Mouse (Mus musculus): ENCODE data around the gene Hmox2. TPM values are rescaled to one million over a fixed set of nuclear protein-coding genes. Genes with fewer than 3 reads are reported as not detected.

Hmox2 gene
- polyA plus RNA-seq, 1 experiment from 2014 or later, result 112 TPM

DNA sequence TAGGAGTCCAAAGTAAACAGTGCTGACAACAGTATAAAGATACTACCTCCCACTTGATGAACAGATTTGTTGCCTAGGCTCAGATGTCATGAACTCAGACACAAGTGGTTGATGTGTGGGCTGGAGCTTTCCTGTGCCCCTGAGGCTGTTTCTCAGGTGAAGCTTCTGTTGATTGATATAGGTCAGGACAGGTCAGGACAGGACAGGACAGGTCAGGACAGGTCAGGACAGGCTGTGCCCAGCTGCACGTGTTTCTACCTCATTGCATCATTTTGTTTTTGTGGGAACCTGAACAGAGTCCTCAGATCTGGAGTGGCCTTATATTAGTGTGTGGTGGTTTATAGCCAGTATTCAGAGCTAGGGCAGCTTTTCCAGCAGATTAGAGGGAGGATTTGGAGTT is 23.5 kb upstream of the Hmox2 start:
- no peaks in the 10 kb centered on the region for H3K9me3 ChIP-seq
- no peak for ATAC-seq (ENCODE audit: low FRiP score, low read depth)
- WGBS, result 53% methylated on average over 1 of the region's 1 CpGs
- H3K27me3 ChIP-seq, result no peaks in the 10 kb centered on the region
- no peak overlapping the region for H3K9ac ChIP-seq
- H3K4me2 ChIP-seq (replicated peaks), result no peak overlapping the region
- peaks cover 96% of the 10 kb centered on the region for H3K36me3 ChIP-seq
- no peaks in the 10 kb centered on the region for H3K4me1 ChIP-seq
- H3K27ac ChIP-seq, result no peak overlapping the region
- no peak overlapping the region for H3K4me3 ChIP-seq

GRCm38 (mm10) chr16:4705541-4705940 is 20.6 kb upstream of the Hmox2 start:
- no peak overlapping the region for H3K27ac ChIP-seq
- H3K9me3 ChIP-seq, result no peaks in the 10 kb centered on the region
- no peak overlapping the region for H3K4me2 ChIP-seq (replicated peaks)
- peaks cover 94% of the 10 kb centered on the region for H3K36me3 ChIP-seq
- WGBS, result 75% methylated on average over 4 of the region's 4 CpGs
- H3K4me3 ChIP-seq, result no peak overlapping the region
- no peaks in the 10 kb centered on the region for H3K27me3 ChIP-seq
- no peak overlapping the region for H3K9ac ChIP-seq
- no peak for ATAC-seq (ENCODE audit: low FRiP score, low read depth)
- H3K4me1 ChIP-seq, result no peaks in the 10 kb centered on the region

- Histone ChIP-seq H3K9me3 (no peaks in the 10 kb centered on the region), H3K4me2 (replicated peaks) (no peak overlapping the region), H3K36me3 (peaks cover 94% of the 10 kb centered on the region), H3K4me1 (no peaks in the 10 kb centered on the region), H3K27ac (no peak overlapping the region), H3K9ac (no peak overlapping the region), H3K27me3 (no peaks in the 10 kb centered on the region), H3K4me3 (no peak overlapping the region)
- no peak for ATAC-seq (ENCODE audit: low FRiP score, low read depth)
- WGBS, result 94% methylated on average over 4 of the region's 4 CpGs
Observed at GRCm38 (mm10) chr16:4711173-4711572, 15.0 kb upstream of the Hmox2 start.

DNA sequence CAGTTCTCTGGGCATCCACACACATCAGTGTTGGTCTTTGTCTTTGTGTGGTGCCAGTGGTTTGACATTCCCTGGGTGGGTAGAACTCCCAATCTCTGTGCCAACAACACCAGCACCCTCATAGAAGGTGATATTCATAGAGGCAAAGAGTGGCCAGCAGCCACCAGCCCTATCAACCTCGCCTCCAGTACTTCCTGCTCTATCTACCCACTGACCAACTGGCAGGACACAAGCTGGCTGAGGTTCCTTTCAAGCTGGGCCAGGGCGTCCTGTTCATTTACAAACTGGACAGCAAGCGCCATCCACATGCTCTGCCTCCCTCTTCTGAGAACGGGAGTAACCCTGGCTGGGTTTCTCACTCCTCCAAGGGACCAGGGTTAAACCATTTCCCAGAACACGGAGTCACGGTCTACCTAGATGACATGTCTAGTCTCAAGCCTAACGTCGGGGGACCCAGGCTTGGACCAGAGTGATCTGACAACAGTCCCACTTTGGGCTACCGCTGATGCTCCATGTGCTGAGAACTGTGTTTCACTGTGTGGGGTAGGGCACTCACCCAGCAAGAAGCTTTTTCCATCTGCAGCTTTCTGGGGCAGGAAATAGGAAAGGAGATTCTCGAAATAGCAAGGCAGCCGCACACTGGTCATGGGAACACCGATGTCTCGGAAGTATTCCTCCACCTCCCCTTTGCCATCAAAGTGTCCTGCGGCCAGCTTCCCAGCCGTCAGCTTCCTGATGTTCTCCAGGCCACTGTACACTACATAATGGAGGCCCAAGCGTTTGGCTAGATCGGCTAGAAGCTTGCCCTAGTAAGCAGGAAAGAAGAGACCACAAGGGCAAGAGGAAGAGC is 12.1 kb upstream of the Hmox2 start:
- H3K36me3 ChIP-seq, result peaks cover 72% of the 10 kb centered on the region
- peaks cover 8% of the 10 kb centered on the region for H3K4me1 ChIP-seq

DNA sequence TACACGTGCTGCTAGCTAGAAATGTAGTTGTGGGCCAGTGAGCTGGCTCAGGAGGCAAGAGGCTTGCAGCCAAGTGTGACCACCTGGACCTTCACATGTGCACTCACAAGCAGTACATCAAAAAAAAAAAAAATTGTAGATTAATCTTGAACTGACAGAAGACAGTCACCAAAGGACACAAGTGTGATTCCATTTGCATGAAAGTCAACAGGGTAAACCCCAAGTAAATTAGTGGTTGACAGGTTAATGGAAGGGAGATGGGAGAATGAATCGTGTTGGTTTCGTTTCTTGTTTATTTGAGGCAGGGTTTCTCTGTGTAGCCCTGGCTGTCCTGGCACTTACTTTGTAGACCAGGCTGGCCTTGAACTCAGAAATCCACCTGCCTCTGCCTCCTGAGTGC is 8.3 kb upstream of the Hmox2 start:
- Histone ChIP-seq H3K9ac (peak overlapping the region; percentile 79), H3K27ac (no peak overlapping the region)

More for the DNA sequence above, 12.1 kb upstream of the Hmox2 start:
- no peak for ATAC-seq (ENCODE audit: low FRiP score, low read depth)
- Histone ChIP-seq H3K9ac (no peak overlapping the region), H3K9me3 (no peaks in the 10 kb centered on the region), H3K27ac (no peak overlapping the region), H3K27me3 (no peaks in the 10 kb centered on the region), H3K4me2 (replicated peaks) (no peak overlapping the region), H3K4me3 (no peak overlapping the region)
- 88% methylated on average over 17 of the region's 17 CpGs for WGBS

DNA sequence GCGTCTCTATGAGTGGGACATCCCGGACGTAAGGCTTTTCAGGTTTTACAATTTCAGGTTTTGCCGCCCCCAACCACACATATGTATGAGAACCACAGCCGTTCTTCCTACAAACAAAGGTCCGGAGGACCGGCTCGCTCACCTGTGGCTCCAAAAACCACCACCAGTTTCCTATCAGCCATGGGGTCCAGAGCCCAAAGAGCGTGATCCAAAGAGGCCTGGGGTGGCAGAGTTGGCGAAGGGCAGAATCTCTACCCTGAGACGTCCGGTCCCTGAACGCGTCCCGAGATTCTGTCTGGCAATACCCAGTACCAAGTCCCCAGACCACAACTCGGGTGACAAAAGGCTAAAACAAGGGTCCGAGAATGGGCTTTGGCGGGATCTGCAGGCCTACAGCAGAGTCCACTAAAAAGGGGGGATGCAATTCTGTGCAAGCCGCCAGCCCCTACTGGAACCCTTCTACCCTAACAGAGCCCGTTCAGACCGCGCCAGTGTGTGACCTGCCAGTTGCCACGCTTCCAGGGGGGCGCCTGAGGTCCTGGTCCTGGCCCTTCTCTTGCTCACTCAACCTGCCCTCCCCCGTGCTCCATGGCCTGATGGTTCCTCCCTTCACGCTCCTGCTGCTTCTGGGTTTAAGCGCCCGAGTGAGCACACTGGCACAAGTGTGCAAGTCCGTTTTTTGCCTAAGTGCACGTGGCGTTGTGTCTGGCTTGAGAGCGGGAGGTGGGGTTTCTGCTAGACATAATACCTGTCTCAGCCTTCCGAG is 7.2 kb upstream of the Hmox2 start, which contains the start of gene Nmral1:
Nmral1 (minus strand) TSS at position 604 of the 766 bp plus-strand sequence.
- Histone ChIP-seq H3K27ac (peak within 1 kb of the TSS; percentile 92), H3K4me1 (peaks cover 12% of the 10 kb centered on the region), H3K4me3 (peak within 1 kb of the TSS; percentile 69), H3K4me2 (replicated peaks) (peak within 1 kb of the TSS; percentile 66), H3K9ac (peak within 1 kb of the TSS; percentile 79), H3K36me3 (peaks cover 27% of the 10 kb centered on the region), H3K27me3 (no peaks in the 10 kb centered on the region), H3K9me3 (no peaks in the 10 kb centered on the region)
- 6% methylated on average over 33 of the region's 33 CpGs for WGBS
- ATAC-seq (ENCODE audit: low FRiP score, low read depth), result peak; percentile 89

More for the DNA sequence above, 8.3 kb upstream of the Hmox2 start:
- WGBS, result 51% methylated on average over 3 of the region's 3 CpGs
- H3K4me3 ChIP-seq, result peak overlapping the region; percentile 69
- H3K36me3 ChIP-seq, result peaks cover 37% of the 10 kb centered on the region
- peak overlapping the region; percentile 66 for H3K4me2 ChIP-seq (replicated peaks)
- H3K4me1 ChIP-seq, result peaks cover 12% of the 10 kb centered on the region
- no peaks in the 10 kb centered on the region for H3K9me3 ChIP-seq
- no peaks in the 10 kb centered on the region for H3K27me3 ChIP-seq
- no peak for ATAC-seq (ENCODE audit: low FRiP score, low read depth)

GRCm38 (mm10) chr16:4722128-4722914 is 3.8 kb upstream of the Hmox2 start:
- Histone ChIP-seq H3K9ac (no peak overlapping the region), H3K4me3 (no peak overlapping the region)
- 80% methylated on average over 7 of the region's 7 CpGs for WGBS

GRCm38 (mm10) chr16:4722915-4723209 is 3.3 kb upstream of the Hmox2 start:
- Histone ChIP-seq H3K4me1 (peaks cover 24% of the 10 kb centered on the region), H3K9ac (no peak overlapping the region), H3K27me3 (no peaks in the 10 kb centered on the region), H3K36me3 (no peaks in the 10 kb centered on the region), H3K4me2 (replicated peaks) (no peak overlapping the region), H3K4me3 (no peak overlapping the region), H3K27ac (no peak overlapping the region), H3K9me3 (no peaks in the 10 kb centered on the region)
- ATAC-seq (ENCODE audit: low FRiP score, low read depth), result no peak
- WGBS, result 74% methylated on average over 3 of the region's 3 CpGs

More at GRCm38 (mm10) chr16:4722128-4722914, 3.8 kb upstream of the Hmox2 start:
- no peak overlapping the region for H3K4me2 ChIP-seq (replicated peaks)
- no peak for ATAC-seq (ENCODE audit: low FRiP score, low read depth)
- H3K27ac ChIP-seq, result no peak overlapping the region
- H3K27me3 ChIP-seq, result no peaks in the 10 kb centered on the region
- H3K4me1 ChIP-seq, result peaks cover 23% of the 10 kb centered on the region
- H3K36me3 ChIP-seq, result no peaks in the 10 kb centered on the region
- H3K9me3 ChIP-seq, result no peaks in the 10 kb centered on the region

DNA sequence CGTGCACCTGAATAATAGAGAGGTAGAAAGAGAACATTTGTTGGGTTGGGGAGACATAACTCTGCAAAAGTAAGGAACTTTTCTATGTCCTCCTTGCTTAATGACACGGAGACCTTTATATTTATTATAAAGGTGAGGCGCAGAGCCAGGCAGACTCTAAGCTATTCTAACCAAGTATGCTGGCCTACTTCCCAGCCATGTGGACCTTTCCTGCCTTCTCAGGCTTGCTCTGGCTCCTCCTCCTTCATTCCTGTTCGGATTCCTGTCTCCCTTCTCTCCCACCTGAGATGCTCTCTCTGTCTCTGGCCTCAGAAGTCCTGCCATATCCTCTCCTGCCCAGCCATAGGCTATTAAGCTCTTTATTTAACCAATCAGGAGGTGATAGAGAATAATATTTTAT is 895 bp upstream of the Hmox2 start:
- Histone ChIP-seq H3K9me3 (no peaks in the 10 kb centered on the region), H3K9ac (no peak overlapping the region), H3K4me2 (replicated peaks) (peak overlapping the region; percentile 88; the same call in 1 of the 2 replicates), H3K36me3 (no peaks in the 10 kb centered on the region), H3K4me1 (peaks cover 22% of the 10 kb centered on the region), H3K4me3 (no peak overlapping the region), H3K27me3 (no peaks in the 10 kb centered on the region), H3K27ac (no peak overlapping the region)
- 77% methylated on average over 4 of the region's 4 CpGs for WGBS
- ATAC-seq (ENCODE audit: low FRiP score, low read depth), result no peak

- Histone ChIP-seq H3K27ac (peak overlapping the region; percentile 83), H3K4me1 (peaks cover 22% of the 10 kb centered on the region), H3K36me3 (no peaks in the 10 kb centered on the region), H3K9me3 (no peaks in the 10 kb centered on the region), H3K27me3 (no peaks in the 10 kb centered on the region), H3K4me2 (replicated peaks) (peak overlapping the region; percentile 88), H3K9ac (peak overlapping the region; percentile 92), H3K4me3 (peak overlapping the region; percentile 85)
- ATAC-seq (ENCODE audit: low FRiP score, low read depth), result peak; percentile 60; the same call in 1 of the 2 replicates
- under 1% methylated on average over 39 of the region's 40 CpGs for WGBS
Observed at GRCm38 (mm10) chr16:4726528-4727128, 467 bp downstream of the Hmox2 start.

DNA sequence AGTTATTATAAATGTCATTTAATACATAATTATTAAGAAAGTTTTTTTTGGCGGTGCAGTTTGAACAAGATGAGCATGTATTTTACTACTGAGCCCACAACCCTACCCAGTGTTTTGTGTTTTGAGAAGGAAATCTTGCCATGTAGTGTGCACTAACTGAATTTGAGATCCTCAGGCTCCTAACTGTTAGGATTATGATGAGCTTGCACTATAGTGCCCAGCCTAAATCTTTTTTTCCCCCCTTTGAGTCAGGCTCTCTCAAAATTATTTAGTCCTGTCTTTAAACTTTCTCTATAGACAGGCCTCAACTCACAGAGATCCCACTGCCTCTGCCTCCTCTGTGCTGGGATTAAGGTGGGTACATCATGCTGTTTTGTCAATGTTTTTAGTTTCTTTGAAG is 1.4 kb downstream of the Hmox2 start:
- Histone ChIP-seq H3K4me3 (peak overlapping the region; percentile 85), H3K4me2 (replicated peaks) (peak overlapping the region; percentile 88), H3K27ac (no peak overlapping the region), H3K9me3 (no peaks in the 10 kb centered on the region), H3K4me1 (peaks cover 22% of the 10 kb centered on the region), H3K36me3 (no peaks in the 10 kb centered on the region), H3K9ac (0 out of 2 replicates have a peak overlapping the region, but pooled peaks have one; percentile 92), H3K27me3 (no peaks in the 10 kb centered on the region)
- no peak for ATAC-seq (ENCODE audit: low FRiP score, low read depth)
- WGBS, result 92% methylated on average over 1 of the region's 1 CpGs
